Mouse (Mus musculus) hindbrain, postnatal 0 days (tissue): ENCODE measurements around the gene Fam184b. TPM values are rescaled to one million over a fixed set of nuclear protein-coding genes. Genes with fewer than 3 reads are reported as not detected.
A peak's percentile ranks its signal among the peaks of the same experiment; 100 is the strongest.

ENCODE experiments used
- ATAC-seq: fragments of 200-750 bp; cut with Nextera tagmentation; 2 replicates; pipeline ENCODE4 v1.8.0; 2017; ENCODE audit warnings: mild to moderate bottlenecking, moderate TSS enrichment, moderate library complexity
- DNase-seq: peaks from one replicate; pipeline ENCODE4 v3.0.0-alpha.2; 2015; ENCODE audit warnings: low spot score
- H3K27ac ChIP-seq: fragments of 300-500 bp; sonication (generic); 2 replicates; pipeline ENCODE4 v1.5.1; 2014; ENCODE audit warnings: mild to moderate bottlenecking
- H3K27me3 ChIP-seq: fragments of 300-500 bp; sonication (generic); 2 replicates; pipeline ENCODE4 v1.6.1; 2014; ENCODE audit warnings: low read length, mixed read lengths; ENCODE audit not compliant: insufficient read depth
- H3K36me3 ChIP-seq: fragments of 300-500 bp; sonication (generic); 2 replicates; pipeline ENCODE4 v1.6.1; 2014; ENCODE audit warnings: low read length, mixed read lengths; ENCODE audit not compliant: insufficient read depth
- H3K4me1 ChIP-seq: fragments of 300-500 bp; sonication (generic); 2 replicates; pipeline ENCODE4 v1.6.1; 2014; ENCODE audit warnings: antibody characterized with exemption, low read length, mixed read lengths; ENCODE audit not compliant: insufficient read depth
- H3K4me2 ChIP-seq: fragments of 300-500 bp; sonication (generic); 2 replicates; pipeline ENCODE4 v1.6.1; 2014; ENCODE audit warnings: low read depth, mild to moderate bottlenecking, low read length, moderate library complexity, mixed read lengths
- H3K4me3 ChIP-seq: fragments of 300-500 bp; sonication (generic); 2 replicates; pipeline ENCODE4 v1.5.1; 2014; ENCODE audit warnings: low read length
- H3K9ac ChIP-seq: fragments of 300-500 bp; sonication (generic); replicated peaks from 2 replicates; pipeline ENCODE4 v1.6.1; 2014; ENCODE audit warnings: mild to moderate bottlenecking, low read length, moderate library complexity, mixed read lengths
- H3K9me3 ChIP-seq: fragments of 300-500 bp; sonication (generic); 2 replicates; pipeline ENCODE4 v1.6.1; 2016; ENCODE audit warnings: low read length, mixed read lengths
- CTCF ChIP-seq: IDR thresholded peaks from 2 replicates; pipeline ENCODE4 v1.5.1; 2016; ENCODE audit warnings: antibody characterized with exemption, control low read depth, low read depth
- WGBS: fragments of 180-500 bp; shearing (Covaris S2); extraction: QIAGEN DNeasy Blood & Tissue Kit; methylation state at CpG from one replicate; pipeline ENCODE4 v1.1.7; 2014; 5-methylcytosine and 5-hydroxymethylcytosine counted together
- polyA plus RNA-seq: library from polyadenylated mRNA; unstranded; fragments of >200 nt; fragmentation: Nextera tagmentation; extraction: Ambion mirVana; gene quantifications from 2 replicates; pipeline ENCODE4 v1.2.1, GENCODE M21; 2015
- total RNA-seq: library from RNA; depleted of rRNA; stranded (reverse); fragments of >200 nt; gene quantifications from 2 replicates; pipeline ENCODE4 v1.2.3, GENCODE M21; 2014; rRNA removed

Fam184b gene
- 15.1 and 16.2 TPM in 2 replicates for total RNA-seq
- 14.8 and 15.3 TPM in 2 replicates for polyA plus RNA-seq

GRCm38 (mm10) chr5:45638806-45639714 lies at the start of gene Fam184b:
TSS of gene Fam184b (minus strand) at chr5:45639614.
- Histone ChIP-seq H3K27me3 (no peaks in the 10 kb centered on the region), H3K4me3 (peak within 1 kb of the TSS; percentile 50), H3K4me2 (peak within 1 kb of the TSS; percentile 88), H3K9me3 (no peaks in the 10 kb centered on the region), H3K36me3 (no peaks in the 10 kb centered on the region), H3K27ac (peak within 1 kb of the TSS; percentile 80), H3K4me1 (no peaks in the 10 kb centered on the region), H3K9ac (peak within 1 kb of the TSS; percentile 65)
- TF ChIP-seq CTCF: peak; percentile 40
- DNase-seq (peak; percentile 87), ATAC-seq (peak; percentile 94)
- WGBS: under 1% methylated on average over 48 of the region's 48 CpGs

- H3K9me3 ChIP-seq: no peaks in the 10 kb centered on the region
- no peak overlapping the region for H3K4me3 ChIP-seq
- no peak for DNase-seq
- ATAC-seq: no peak
- 84% methylated on average over 4 of the region's 4 CpGs for WGBS
- H3K4me2 ChIP-seq: no peak overlapping the region
- H3K27me3 ChIP-seq: no peaks in the 10 kb centered on the region
- no peaks in the 10 kb centered on the region for H3K36me3 ChIP-seq
- H3K4me1 ChIP-seq: no peaks in the 10 kb centered on the region
- no peak for TF ChIP-seq CTCF
- no peak overlapping the region for H3K27ac ChIP-seq
- H3K9ac ChIP-seq: no peak overlapping the region
These were observed 49.7 kb upstream of the Fam184b start for GRCm38 (mm10) chr5:45689152-45689551.

GRCm38 (mm10) chr5:45686223-45686622 lies 46.8 kb upstream of the Fam184b start:
- DNase-seq (no peak), ATAC-seq (no peak)
- TF ChIP-seq CTCF: no peak
- Histone ChIP-seq H3K4me3 (no peak overlapping the region), H3K9ac (no peak overlapping the region), H3K27me3 (no peaks in the 10 kb centered on the region), H3K9me3 (no peaks in the 10 kb centered on the region), H3K27ac (no peak overlapping the region), H3K4me2 (no peak overlapping the region), H3K36me3 (no peaks in the 10 kb centered on the region), H3K4me1 (no peaks in the 10 kb centered on the region)
- WGBS: 96% methylated on average over 3 of the region's 3 CpGs

- 95% methylated on average over 2 of the region's 2 CpGs for WGBS
- H3K27me3 ChIP-seq: no peaks in the 10 kb centered on the region
- H3K36me3 ChIP-seq: no peaks in the 10 kb centered on the region
- no peak overlapping the region for H3K27ac ChIP-seq
- ATAC-seq (no peak), DNase-seq (no peak)
- no peak overlapping the region for H3K4me2 ChIP-seq
- H3K4me1 ChIP-seq: no peaks in the 10 kb centered on the region
- TF ChIP-seq CTCF: no peak
- H3K4me3 ChIP-seq: no peak overlapping the region
- no peaks in the 10 kb centered on the region for H3K9me3 ChIP-seq
- no peak overlapping the region for H3K9ac ChIP-seq
These were observed 45.8 kb upstream of the Fam184b start for GRCm38 (mm10) chr5:45685243-45685642.

GRCm38 (mm10) chr5:45683388-45683787 lies 44.0 kb upstream of the Fam184b start:
- no peaks in the 10 kb centered on the region for H3K27me3 ChIP-seq
- 95% methylated on average over 1 of the region's 1 CpGs for WGBS

GRCm38 (mm10) chr5:45679955-45680354 lies 40.5 kb upstream of the Fam184b start:
- no peaks in the 10 kb centered on the region for H3K4me1 ChIP-seq
- H3K36me3 ChIP-seq: no peaks in the 10 kb centered on the region
- H3K27ac ChIP-seq: no peak overlapping the region
- DNase-seq (no peak), ATAC-seq (no peak)
- no peaks in the 10 kb centered on the region for H3K27me3 ChIP-seq
- no peak for TF ChIP-seq CTCF
- H3K4me3 ChIP-seq: no peak overlapping the region
- H3K9me3 ChIP-seq: no peaks in the 10 kb centered on the region
- H3K4me2 ChIP-seq: no peak overlapping the region
- no peak overlapping the region for H3K9ac ChIP-seq

More at GRCm38 (mm10) chr5:45683388-45683787, 44.0 kb upstream of the Fam184b start:
- DNase-seq (no peak), ATAC-seq (no peak)
- Histone ChIP-seq H3K9ac (no peak overlapping the region), H3K4me2 (no peak overlapping the region), H3K36me3 (no peaks in the 10 kb centered on the region), H3K9me3 (no peaks in the 10 kb centered on the region), H3K27ac (no peak overlapping the region), H3K4me1 (no peaks in the 10 kb centered on the region), H3K4me3 (no peak overlapping the region)
- TF ChIP-seq CTCF: no peak

GRCm38 (mm10) chr5:45677639-45678038 lies 38.2 kb upstream of the Fam184b start:
- Histone ChIP-seq H3K36me3 (no peaks in the 10 kb centered on the region), H3K4me2 (no peak overlapping the region), H3K27ac (no peak overlapping the region), H3K4me3 (no peak overlapping the region), H3K27me3 (no peaks in the 10 kb centered on the region), H3K9me3 (no peaks in the 10 kb centered on the region), H3K4me1 (no peaks in the 10 kb centered on the region), H3K9ac (no peak overlapping the region)
- ATAC-seq (no peak), DNase-seq (no peak)
- TF ChIP-seq CTCF: no peak
- 88% methylated on average over 4 of the region's 4 CpGs for WGBS
